Mouse (Mus musculus) lung, embryonic 15.5 days (tissue): ENCODE measurements at regions not wholly inside any gene's neighbourhood (a gene's known extent, or its start where the extent isn't known, plus 50 kb on each side); places are given as distances from the start of the nearest gene placed in this dataset.
A peak's percentile ranks its signal among the peaks of the same experiment; 100 is the strongest.

Experiments
- ATAC-seq: fragments of 200-750 bp; cut with Nextera tagmentation; 2 replicates; pipeline ENCODE4 v1.8.0; 2017; ENCODE audit warnings: moderate number of reproducible peaks, borderline replicate concordance; ENCODE audit not compliant: low FRiP score, low TSS enrichment; ENCODE audit errors: extremely low read depth
- H3K27ac ChIP-seq: fragments of 300-500 bp; sonication (generic); 2 replicates; pipeline ENCODE4 v1.5.1; 2015; ENCODE audit warnings: moderate library complexity, mild to moderate bottlenecking, inconsistent platforms
- H3K27me3 ChIP-seq: fragments of 300-500 bp; sonication (generic); 2 replicates; pipeline ENCODE4 v1.6.1; 2015; ENCODE audit warnings: inconsistent platforms
- H3K36me3 ChIP-seq: fragments of 300-500 bp; sonication (generic); 2 replicates; pipeline ENCODE4 v1.6.1; 2015; ENCODE audit warnings: inconsistent platforms
- H3K4me1 ChIP-seq: fragments of 300-500 bp; sonication (generic); 2 replicates; pipeline ENCODE4 v1.6.1; 2015; ENCODE audit warnings: inconsistent platforms
- H3K4me2 ChIP-seq: fragments of 300-500 bp; sonication (generic); 2 replicates; pipeline ENCODE4 v1.6.1; 2015; ENCODE audit warnings: inconsistent platforms, mild to moderate bottlenecking, moderate library complexity
- H3K4me3 ChIP-seq: fragments of 300-500 bp; sonication (generic); 2 replicates; pipeline ENCODE4 v1.5.1; 2015; ENCODE audit warnings: mild to moderate bottlenecking, inconsistent platforms
- H3K9ac ChIP-seq: fragments of 300-500 bp; sonication (generic); 2 replicates; pipeline ENCODE4 v1.6.1; 2015; ENCODE audit warnings: inconsistent platforms
- H3K9me3 ChIP-seq: fragments of 300-500 bp; sonication (generic); 2 replicates; pipeline ENCODE4 v1.6.1; 2016; ENCODE audit warnings: inconsistent platforms
- WGBS: fragments of 180-500 bp; shearing (Covaris S2); methylation state at CpG from one replicate; pipeline ENCODE4 v1.1.7; 2015; 5-methylcytosine and 5-hydroxymethylcytosine counted together

DNA sequence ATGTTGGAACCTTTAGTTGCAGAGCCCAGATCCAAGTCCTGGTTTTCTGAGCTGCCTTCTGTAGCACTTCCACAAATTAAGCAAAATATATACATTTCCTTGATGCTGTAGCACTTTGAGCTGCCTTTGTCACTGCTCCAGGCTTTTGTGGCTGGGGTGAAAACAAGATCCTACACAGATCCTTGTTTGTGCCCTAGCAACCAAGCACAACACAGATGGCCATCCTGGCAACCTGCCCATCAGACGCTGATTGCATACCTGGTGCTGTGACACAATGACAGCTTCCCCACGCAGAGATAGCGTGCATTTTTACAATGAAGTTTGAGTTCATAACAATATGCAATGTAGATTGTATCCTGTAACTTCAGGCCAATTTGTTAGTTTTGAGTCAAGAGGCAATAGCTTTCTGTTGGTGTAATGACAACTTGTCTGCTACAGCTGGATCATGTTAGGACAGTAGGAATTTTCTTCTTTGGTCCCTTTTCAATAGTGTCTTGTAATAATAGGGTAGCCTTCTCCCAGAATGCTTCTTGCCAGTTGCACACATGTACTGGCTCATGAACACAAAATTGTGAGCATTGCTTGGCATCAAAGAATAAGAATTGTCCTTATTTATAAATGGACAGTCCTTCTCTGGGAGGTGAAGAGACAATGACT, 153.5 kb upstream of the Tnc start:
- Histone ChIP-seq H3K9me3 (no peaks in the 10 kb centered on the region), H3K36me3 (no peaks in the 10 kb centered on the region), H3K4me3 (no peak overlapping the region), H3K4me1 (no peaks in the 10 kb centered on the region), H3K27ac (peak overlapping the region; percentile 56; the same call in 1 of the 2 replicates), H3K9ac (no peak overlapping the region), H3K27me3 (no peaks in the 10 kb centered on the region), H3K4me2 (no peak overlapping the region)
- 38% methylated on average over 3 of the region's 3 CpGs for WGBS
- peak; percentile 73; the same call in 1 of the 2 replicates for ATAC-seq

DNA sequence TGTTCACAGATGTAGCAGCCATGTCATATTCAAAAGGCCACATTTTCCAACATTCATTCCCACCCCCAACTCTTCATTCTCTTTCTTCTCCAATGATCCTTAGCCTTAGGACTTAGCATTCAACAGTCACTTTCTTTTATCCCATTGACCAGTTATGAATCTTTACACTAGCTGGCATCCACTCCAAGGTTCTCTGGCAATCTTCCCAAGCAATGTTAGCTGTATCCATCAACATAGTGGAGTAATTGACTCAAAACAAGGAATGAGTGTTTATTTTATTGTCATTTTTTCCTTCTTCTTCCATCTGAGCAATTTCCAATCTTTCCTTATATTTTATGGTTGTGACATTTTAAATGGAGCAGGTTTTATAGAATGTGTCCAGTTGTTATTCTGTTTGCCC, 138.2 kb upstream of the Tnc start:
- Histone ChIP-seq H3K9me3 (no peaks in the 10 kb centered on the region), H3K9ac (no peak overlapping the region), H3K4me3 (no peak overlapping the region), H3K27ac (no peak overlapping the region), H3K4me2 (no peak overlapping the region), H3K36me3 (no peaks in the 10 kb centered on the region), H3K4me1 (no peaks in the 10 kb centered on the region), H3K27me3 (no peaks in the 10 kb centered on the region)
- no peak for ATAC-seq

DNA sequence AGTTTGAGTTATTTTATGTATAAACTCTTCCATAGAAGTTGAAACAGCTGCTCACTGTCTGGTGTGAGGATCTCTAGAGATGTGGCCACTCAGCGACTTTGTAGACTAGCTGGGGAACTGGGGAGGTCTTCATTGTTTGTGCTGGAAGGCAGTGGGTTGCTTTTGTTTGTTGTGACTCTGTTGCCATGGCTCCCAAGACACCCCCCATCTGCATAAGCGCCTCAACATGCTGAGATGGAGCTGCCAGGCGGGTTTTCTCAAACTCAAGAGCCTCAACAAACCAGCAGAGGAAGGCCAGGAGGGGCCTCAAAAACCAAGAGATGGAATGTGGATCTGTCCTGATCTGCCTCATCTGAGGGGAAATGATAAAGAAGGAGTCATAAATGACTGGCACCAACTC, 129.1 kb upstream of the Tnc start:
- Histone ChIP-seq H3K9me3 (no peaks in the 10 kb centered on the region), H3K4me3 (no peak overlapping the region), H3K27ac (no peak overlapping the region), H3K9ac (no peak overlapping the region), H3K4me2 (no peak overlapping the region), H3K36me3 (no peaks in the 10 kb centered on the region), H3K27me3 (no peaks in the 10 kb centered on the region), H3K4me1 (no peaks in the 10 kb centered on the region)
- WGBS = 23% methylated on average over 3 of the region's 3 CpGs
- ATAC-seq = peak; percentile 65

DNA sequence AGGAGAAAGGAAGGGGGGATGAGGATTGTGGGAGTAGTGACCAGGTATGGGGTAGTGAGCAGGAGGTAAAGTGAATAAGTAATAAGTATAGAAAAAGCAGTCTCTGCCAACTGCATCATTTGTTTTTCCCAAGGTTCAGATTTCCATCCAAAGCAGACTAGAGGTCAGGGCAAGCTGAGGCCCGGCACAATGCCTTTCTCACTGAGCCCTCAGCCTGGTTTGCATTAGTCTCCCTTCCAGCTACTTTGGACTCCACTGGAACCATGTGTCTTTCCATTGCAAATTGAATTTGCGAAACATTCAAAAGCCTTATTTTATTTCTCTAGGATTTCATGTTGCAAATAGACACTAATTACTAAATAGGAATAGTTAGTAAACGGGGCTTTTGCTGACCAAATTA, 124.7 kb upstream of the Tnc start:
- Histone ChIP-seq H3K4me1 (no peaks in the 10 kb centered on the region), H3K9ac (no peak overlapping the region), H3K4me2 (no peak overlapping the region), H3K27ac (no peak overlapping the region), H3K27me3 (no peaks in the 10 kb centered on the region), H3K36me3 (no peaks in the 10 kb centered on the region), H3K9me3 (no peaks in the 10 kb centered on the region), H3K4me3 (no peak overlapping the region)
- WGBS = 79% methylated on average over 3 of the region's 3 CpGs
- no peak for ATAC-seq

DNA sequence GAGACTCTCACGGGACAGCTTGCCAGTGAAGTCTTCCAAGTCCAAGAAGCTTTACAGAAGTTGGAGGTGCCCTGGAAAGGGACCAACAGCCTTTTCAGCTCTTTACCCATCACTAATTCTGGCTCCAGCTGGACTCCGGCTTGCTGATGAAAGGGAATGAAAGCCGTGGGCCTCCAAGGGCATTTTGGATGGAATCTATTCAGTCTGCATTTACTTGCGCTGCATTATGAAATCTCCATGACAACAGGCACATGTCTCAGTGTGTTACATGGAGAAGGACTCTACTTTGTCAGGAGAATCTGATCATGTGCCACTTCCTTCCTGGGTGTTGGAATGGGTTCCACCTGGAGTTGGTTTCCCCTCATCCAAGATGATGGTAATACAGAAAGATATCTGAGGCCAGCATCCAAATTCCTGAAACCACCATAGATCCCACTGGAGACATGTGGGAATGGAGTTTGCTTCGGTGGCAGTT, 102.2 kb upstream of the Tnc start:
- 46% methylated on average over 5 of the region's 5 CpGs for WGBS
- Histone ChIP-seq H3K4me1 (peaks cover 4% of the 10 kb centered on the region; the same call in 1 of the 2 replicates), H3K36me3 (no peaks in the 10 kb centered on the region), H3K27ac (0 out of 2 replicates have a peak overlapping the region, but pooled peaks have one; percentile 8), H3K4me2 (no peak overlapping the region), H3K9ac (no peak overlapping the region), H3K9me3 (no peaks in the 10 kb centered on the region), H3K27me3 (no peaks in the 10 kb centered on the region), H3K4me3 (no peak overlapping the region)
- peak; percentile 70; the same call in 1 of the 2 replicates for ATAC-seq

DNA sequence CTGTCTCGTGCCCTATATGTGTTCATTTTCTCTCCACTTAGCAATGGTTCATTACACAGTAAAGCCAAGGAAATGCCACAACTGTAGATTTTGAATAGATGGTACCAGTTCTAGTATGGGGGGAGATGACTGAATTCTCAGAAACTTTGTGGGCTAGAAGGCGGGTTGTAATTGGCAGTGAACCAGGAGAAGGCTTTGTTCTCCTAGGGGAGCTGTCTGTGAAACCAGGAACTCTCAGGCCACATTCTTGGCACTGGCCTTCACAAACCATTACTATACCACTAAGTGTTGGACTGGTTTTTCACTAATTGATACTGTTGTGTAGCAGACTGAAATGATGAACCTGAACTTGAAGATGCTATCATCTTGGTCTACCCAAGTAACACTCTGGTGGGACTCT, 99.1 kb upstream of the Tnc start:
- H3K27me3 ChIP-seq = no peaks in the 10 kb centered on the region
- H3K9ac ChIP-seq = no peak overlapping the region
- 79% methylated on average over 2 of the region's 2 CpGs for WGBS
- H3K27ac ChIP-seq = no peak overlapping the region
- H3K36me3 ChIP-seq = no peaks in the 10 kb centered on the region
- no peak overlapping the region for H3K4me3 ChIP-seq
- no peak for ATAC-seq
- H3K9me3 ChIP-seq = no peaks in the 10 kb centered on the region
- H3K4me2 ChIP-seq = no peak overlapping the region
- H3K4me1 ChIP-seq = peaks cover 4% of the 10 kb centered on the region; the same call in 1 of the 2 replicates

DNA sequence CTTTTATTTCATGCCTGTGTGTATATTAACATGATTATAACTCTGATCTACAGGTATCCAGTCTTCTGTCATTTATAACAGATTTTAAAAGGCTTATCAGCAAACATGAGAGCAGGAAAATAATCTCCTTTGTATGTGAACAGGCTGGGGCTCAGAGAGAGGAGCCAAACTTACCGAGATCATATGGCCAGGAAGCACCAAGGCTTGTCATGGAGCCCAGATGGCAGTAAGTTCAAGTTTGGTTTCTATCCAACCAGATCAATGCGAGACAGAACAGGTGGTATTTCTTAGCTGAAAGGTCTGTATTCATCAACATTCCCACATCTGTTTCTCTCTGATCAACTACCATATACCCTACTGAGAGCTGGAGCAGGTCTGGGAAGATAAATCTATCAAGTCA, 96.1 kb upstream of the Tnc start:
- no peak overlapping the region for H3K4me3 ChIP-seq
- 71% methylated on average over 2 of the region's 2 CpGs for WGBS
- no peak overlapping the region for H3K9ac ChIP-seq
- peaks cover 4% of the 10 kb centered on the region; the same call in 1 of the 2 replicates for H3K4me1 ChIP-seq
- H3K9me3 ChIP-seq = no peaks in the 10 kb centered on the region
- no peak for ATAC-seq
- no peaks in the 10 kb centered on the region for H3K27me3 ChIP-seq
- H3K4me2 ChIP-seq = no peak overlapping the region
- H3K27ac ChIP-seq = no peak overlapping the region
- H3K36me3 ChIP-seq = no peaks in the 10 kb centered on the region

DNA sequence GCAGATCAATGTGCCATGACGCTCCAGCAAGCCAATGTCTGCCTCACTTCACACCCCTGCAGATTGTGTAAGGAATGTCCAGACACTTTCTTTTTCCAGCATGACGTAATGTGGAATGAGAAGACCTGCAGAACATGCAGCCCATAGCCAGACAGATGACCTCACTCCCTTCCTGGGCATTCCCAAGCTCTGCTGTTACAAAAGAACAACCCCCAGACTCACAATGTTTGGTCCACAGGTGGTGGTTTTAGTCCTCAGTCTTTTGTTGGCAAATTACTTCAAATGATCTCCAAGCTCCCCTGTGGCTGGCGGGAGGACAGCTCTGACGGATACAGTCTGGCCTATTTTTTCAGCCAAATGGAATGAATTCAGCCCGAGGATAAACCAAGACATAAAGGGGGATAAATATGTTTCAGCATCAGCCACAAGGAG, 95.6 kb upstream of the Tnc start:
- H3K27ac ChIP-seq = no peak overlapping the region
- H3K9ac ChIP-seq = no peak overlapping the region
- no peak overlapping the region for H3K4me3 ChIP-seq
- no peaks in the 10 kb centered on the region; the same call in 1 of the 2 replicates for H3K4me1 ChIP-seq
- H3K27me3 ChIP-seq = no peaks in the 10 kb centered on the region
- H3K4me2 ChIP-seq = no peak overlapping the region
- 60% methylated on average over 5 of the region's 5 CpGs for WGBS
- no peaks in the 10 kb centered on the region for H3K9me3 ChIP-seq
- peak; percentile 52; the same call in 1 of the 2 replicates for ATAC-seq
- H3K36me3 ChIP-seq = no peaks in the 10 kb centered on the region

DNA sequence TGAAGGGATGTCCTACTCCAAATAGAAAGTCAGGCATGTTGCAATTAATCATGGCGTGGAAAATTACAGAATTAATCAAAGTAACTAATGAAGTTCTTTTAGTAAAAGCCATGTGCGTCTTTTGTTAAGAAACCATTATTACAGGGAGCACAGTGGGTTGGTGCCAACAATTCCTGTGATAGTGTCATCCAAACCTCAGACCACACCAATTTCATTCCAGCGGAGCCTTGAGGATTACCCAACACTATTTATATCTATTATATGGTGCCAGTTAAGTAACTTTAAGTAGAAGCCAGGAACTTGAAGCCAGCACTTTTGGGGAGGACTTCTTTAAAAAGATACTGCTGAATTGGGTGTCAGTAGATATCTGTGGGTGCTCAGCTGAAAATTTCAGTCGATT, 93.0 kb upstream of the Tnc start:
- no peaks in the 10 kb centered on the region for H3K36me3 ChIP-seq
- no peak overlapping the region for H3K4me2 ChIP-seq
- ATAC-seq = no peak
- no peak overlapping the region for H3K4me3 ChIP-seq
- no peak overlapping the region for H3K9ac ChIP-seq
- WGBS = 56% methylated on average over 4 of the region's 4 CpGs
- H3K27me3 ChIP-seq = no peaks in the 10 kb centered on the region
- H3K27ac ChIP-seq = no peak overlapping the region
- H3K4me1 ChIP-seq = no peaks in the 10 kb centered on the region; the same call in 1 of the 2 replicates
- H3K9me3 ChIP-seq = no peaks in the 10 kb centered on the region

DNA sequence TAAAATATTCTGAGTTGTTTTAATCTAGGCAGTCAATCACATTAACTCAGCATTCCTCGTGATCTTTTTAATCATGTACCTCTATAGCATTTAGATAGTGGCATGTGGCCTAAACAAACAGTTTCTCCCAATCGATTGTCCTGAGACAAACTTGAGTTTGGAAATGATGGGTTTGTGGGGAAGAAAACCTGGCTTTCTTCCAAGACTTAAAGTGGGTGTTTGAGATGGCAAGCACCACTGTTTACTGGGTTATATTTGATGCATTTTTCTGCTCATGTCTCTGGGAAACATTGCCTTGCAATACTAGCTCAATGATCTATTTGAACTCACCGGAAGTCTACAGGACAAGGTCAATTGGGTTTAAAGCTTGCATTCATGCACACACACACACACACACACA, 88.2 kb upstream of the Tnc start:
- Histone ChIP-seq H3K9me3 (no peaks in the 10 kb centered on the region), H3K27ac (no peak overlapping the region), H3K4me2 (no peak overlapping the region), H3K27me3 (no peaks in the 10 kb centered on the region), H3K4me3 (no peak overlapping the region), H3K36me3 (no peaks in the 10 kb centered on the region), H3K9ac (no peak overlapping the region), H3K4me1 (no peaks in the 10 kb centered on the region)
- ATAC-seq = no peak
- WGBS = 42% methylated on average over 3 of the region's 3 CpGs

DNA sequence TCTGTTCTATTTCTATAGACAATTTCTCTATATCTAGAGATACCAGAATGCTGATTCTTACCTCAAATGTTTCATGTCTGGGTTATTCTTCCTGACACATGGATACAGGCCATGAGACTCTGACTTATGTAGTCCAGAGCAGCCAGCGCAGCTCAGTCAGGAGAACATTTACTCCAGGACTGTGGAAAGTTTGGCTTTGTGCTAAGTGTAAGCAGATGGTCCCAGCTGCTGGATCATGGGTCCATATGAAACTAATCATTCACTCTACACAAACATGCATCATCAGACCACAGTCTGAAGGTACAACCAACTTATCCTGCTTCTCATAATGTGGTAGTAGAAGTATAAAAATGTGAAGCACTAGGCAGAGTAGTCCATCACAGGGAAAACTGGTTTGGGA, 82.5 kb upstream of the Tnc start:
- Histone ChIP-seq H3K9ac (no peak overlapping the region), H3K4me1 (no peaks in the 10 kb centered on the region), H3K4me2 (no peak overlapping the region), H3K27me3 (no peaks in the 10 kb centered on the region), H3K27ac (no peak overlapping the region), H3K4me3 (no peak overlapping the region), H3K9me3 (no peaks in the 10 kb centered on the region), H3K36me3 (no peaks in the 10 kb centered on the region)
- peak; percentile 67; the same call in 1 of the 2 replicates for ATAC-seq
- WGBS = 52% methylated on average over 1 of the region's 1 CpGs

DNA sequence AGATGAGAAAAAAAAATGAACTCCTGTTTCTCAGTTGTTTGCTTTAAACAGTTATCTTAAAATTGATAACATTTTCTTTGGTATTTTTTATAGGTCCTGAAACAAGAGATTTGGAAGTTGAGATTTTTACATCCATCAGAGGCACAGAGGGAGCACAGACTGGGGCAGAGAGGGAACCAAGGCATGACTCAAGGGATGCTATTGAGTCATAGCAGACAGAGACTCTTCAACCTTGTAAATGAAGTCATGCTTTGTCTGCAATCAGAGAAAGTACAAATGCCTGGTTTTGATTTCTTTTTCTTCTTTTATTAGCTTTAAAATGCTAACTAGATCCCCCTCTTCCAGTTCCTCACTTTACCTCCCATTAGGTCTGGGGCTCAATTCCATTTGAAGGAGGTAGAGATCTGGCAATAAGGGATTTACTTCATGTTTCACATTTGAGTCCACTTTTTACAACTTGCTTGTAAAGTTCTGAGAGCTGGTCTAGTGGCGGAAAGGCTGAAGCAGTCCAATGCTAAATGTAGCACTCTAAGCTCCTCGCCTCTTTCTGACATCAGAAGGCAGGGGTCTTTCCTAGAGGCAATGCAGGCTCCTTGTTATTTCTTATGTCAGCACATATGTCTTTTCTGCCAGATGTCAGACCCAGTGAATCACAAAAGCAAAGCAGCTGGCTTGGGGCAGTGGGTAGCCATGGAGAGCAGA, 77.7 kb upstream of the Tnc start:
- H3K27me3 ChIP-seq = no peaks in the 10 kb centered on the region
- no peak overlapping the region for H3K4me2 ChIP-seq
- WGBS = 77% methylated on average over 2 of the region's 2 CpGs
- no peak for ATAC-seq
- H3K27ac ChIP-seq = no peak overlapping the region
- no peak overlapping the region for H3K4me3 ChIP-seq
- no peaks in the 10 kb centered on the region for H3K36me3 ChIP-seq
- no peak overlapping the region for H3K9ac ChIP-seq
- no peaks in the 10 kb centered on the region for H3K4me1 ChIP-seq
- H3K9me3 ChIP-seq = no peaks in the 10 kb centered on the region
